Mouse (Mus musculus): ENCODE results near the gene Smarcd3.

DNA sequence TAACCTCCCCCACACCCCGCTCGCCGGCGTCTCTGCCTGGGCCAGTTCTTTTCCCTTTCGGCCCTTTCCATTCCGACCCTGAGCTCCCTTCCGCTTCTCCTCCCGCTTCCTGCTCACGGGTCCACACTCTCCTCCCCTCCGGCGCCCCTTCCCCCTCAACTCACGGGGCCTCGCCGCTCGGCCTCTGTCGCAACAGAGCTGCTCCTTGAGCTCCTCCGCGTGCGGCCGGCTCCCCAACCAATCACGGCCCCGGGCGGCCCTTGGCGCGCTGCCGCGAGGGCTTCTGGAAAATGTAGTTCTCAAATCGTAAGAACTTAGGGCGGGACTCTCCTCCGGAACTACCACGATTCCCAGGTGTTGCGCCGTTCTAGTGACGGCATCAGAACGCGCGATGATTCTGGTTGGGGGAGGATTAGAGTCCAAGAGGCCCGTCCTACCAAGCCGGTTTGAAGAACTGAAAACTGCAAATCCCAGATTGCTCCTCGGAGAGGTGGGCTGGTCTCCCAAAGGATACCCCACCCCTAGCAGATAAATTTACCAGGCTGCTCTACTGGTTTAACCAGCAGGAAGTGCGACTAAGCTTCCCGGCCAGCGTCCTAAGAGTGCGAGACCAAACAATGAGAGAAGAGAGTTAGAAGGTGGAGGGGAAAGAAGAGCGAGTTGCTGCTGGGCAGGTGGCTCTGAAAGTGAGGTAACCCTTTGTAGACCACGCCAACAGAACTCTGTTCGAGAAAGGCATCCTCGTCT lies 46.9 kb downstream of the Smarcd3 start, which contains the start of gene Abcf2:
- TF ChIP-seq POLR2A (IDR thresholded peaks at IDR 0.05; ENCODE audit: low read depth, low read length) (peak; percentile 77), CTCF (conservative IDR thresholded peaks at IDR 0.05; ENCODE audit: insufficient read depth, insufficient read length, low read depth, low read length) (no peak)
